Mouse (Mus musculus) liver, embryonic 12.5 days (tissue): ENCODE data around the gene Usp19. TPM values are rescaled to one million over a fixed set of nuclear protein-coding genes. Genes with fewer than 3 reads are reported as not detected.

Experiments used
- ATAC-seq: fragments of 200-750 bp; cut with Nextera tagmentation; 2 replicates; pipeline ENCODE4 v1.8.0; 2017; ENCODE audit warnings: moderate number of reproducible peaks, mild to moderate bottlenecking, moderate library complexity
- H3K27ac ChIP-seq: fragments of 300-500 bp; sonication (generic); 2 replicates; pipeline ENCODE4 v1.5.1; 2016; ENCODE audit warnings: mild to moderate bottlenecking
- H3K27me3 ChIP-seq: fragments of 300-500 bp; sonication (generic); replicated peaks from 2 replicates; pipeline ENCODE4 v1.6.1; 2016; ENCODE audit warnings: mild to moderate bottlenecking, moderate library complexity
- H3K36me3 ChIP-seq: fragments of 300-500 bp; sonication (generic); 2 replicates; pipeline ENCODE4 v1.6.1; 2016; ENCODE audit warnings: mild to moderate bottlenecking, moderate library complexity
- H3K4me1 ChIP-seq: fragments of 300-500 bp; sonication (generic); 2 replicates; pipeline ENCODE4 v1.6.1; 2016
- H3K4me2 ChIP-seq: fragments of 300-500 bp; sonication (generic); 2 replicates; pipeline ENCODE4 v1.6.1; 2016; ENCODE audit warnings: mild to moderate bottlenecking, moderate library complexity
- H3K4me3 ChIP-seq: fragments of 300-500 bp; sonication (generic); 2 replicates; pipeline ENCODE4 v1.5.1; 2016; ENCODE audit warnings: mild to moderate bottlenecking, moderate library complexity
- H3K9ac ChIP-seq: fragments of 300-500 bp; sonication (generic); 2 replicates; pipeline ENCODE4 v1.6.1; 2016; ENCODE audit warnings: mild to moderate bottlenecking, moderate library complexity
- H3K9me3 ChIP-seq: fragments of 300-500 bp; sonication (generic); replicated peaks from 2 replicates; pipeline ENCODE4 v1.6.1; 2016; ENCODE audit warnings: mild to moderate bottlenecking, moderate library complexity
- WGBS: fragments of 180-500 bp; shearing (Covaris S2); methylation state at CpG from one replicate; pipeline ENCODE4 v1.1.7; 2016; ENCODE audit not compliant: insufficient replicate concordance; 5-methylcytosine and 5-hydroxymethylcytosine counted together
- polyA plus RNA-seq: library from polyadenylated mRNA; unstranded; fragments of >200 nt; fragmentation: Nextera tagmentation; extraction: Ambion mirVana; gene quantifications from 2 replicates; pipeline ENCODE4 v1.2.1, GENCODE M21; 2016

Usp19 gene
- polyA plus RNA-seq = 48.0 and 52.1 TPM in 2 replicates

GRCm38 (mm10) chr9:108490559-108491285, at the start of gene Usp19:
Usp19 (plus strand) TSS chr9:108490602.
- Histone ChIP-seq H3K27me3 (no peaks in the 10 kb centered on the region), H3K4me1 (peaks cover 26% of the 10 kb centered on the region), H3K27ac (peak within 1 kb of the TSS; percentile 96), H3K9ac (peak within 1 kb of the TSS; percentile 94), H3K36me3 (peaks cover 69% of the 10 kb centered on the region), H3K4me2 (peak within 1 kb of the TSS; percentile 94), H3K9me3 (no peaks in the 10 kb centered on the region), H3K4me3 (peak within 1 kb of the TSS; percentile 95)
- peak; percentile 91 for ATAC-seq
- WGBS = under 1% methylated on average over 69 of the region's 69 CpGs

- no peak overlapping the region for H3K9ac ChIP-seq
- H3K9me3 ChIP-seq = no peaks in the 10 kb centered on the region
- H3K4me2 ChIP-seq = no peak overlapping the region
- peaks cover 15% of the 10 kb centered on the region; the same call in 1 of the 2 replicates for H3K27me3 ChIP-seq
- H3K4me1 ChIP-seq = no peaks in the 10 kb centered on the region
- 79% methylated on average over 11 of the region's 11 CpGs for WGBS
- H3K4me3 ChIP-seq = no peak overlapping the region
- no peaks in the 10 kb centered on the region for H3K36me3 ChIP-seq
- H3K27ac ChIP-seq = no peak overlapping the region
- ATAC-seq = no peak
These were observed 49.0 kb upstream of the Usp19 start for GRCm38 (mm10) chr9:108441236-108441919.

- 32% methylated on average over 9 of the region's 9 CpGs for WGBS
- no peak for ATAC-seq
- Histone ChIP-seq H3K27ac (no peak overlapping the region), H3K4me1 (peaks cover 9% of the 10 kb centered on the region), H3K4me2 (no peak overlapping the region), H3K4me3 (no peak overlapping the region), H3K36me3 (peaks cover 17% of the 10 kb centered on the region), H3K9ac (no peak overlapping the region), H3K27me3 (peaks cover 10% of the 10 kb centered on the region; the same call in 1 of the 2 replicates), H3K9me3 (no peaks in the 10 kb centered on the region)
These were observed 45.3 kb upstream of the Usp19 start for GRCm38 (mm10) chr9:108445125-108445524.

- peak overlapping the region; percentile 79 for H3K27ac ChIP-seq
- no peaks in the 10 kb centered on the region for H3K9me3 ChIP-seq
- ATAC-seq = no peak
- WGBS = 72% methylated on average over 4 of the region's 4 CpGs
- peak overlapping the region; percentile 50; the same call in 1 of the 2 replicates for H3K9ac ChIP-seq
- H3K27me3 ChIP-seq = peaks cover 7% of the 10 kb centered on the region; the same call in 1 of the 2 replicates
- H3K36me3 ChIP-seq = peaks cover 17% of the 10 kb centered on the region
- H3K4me2 ChIP-seq = peak overlapping the region; percentile 98
- H3K4me3 ChIP-seq = peak overlapping the region; percentile 68; the same call in 1 of the 2 replicates
- peaks cover 51% of the 10 kb centered on the region for H3K4me1 ChIP-seq
These were observed 40.5 kb upstream of the Usp19 start for GRCm38 (mm10) chr9:108449860-108450259.

- H3K4me1 ChIP-seq = peaks cover 54% of the 10 kb centered on the region
- no peaks in the 10 kb centered on the region for H3K9me3 ChIP-seq
- H3K4me2 ChIP-seq = peak overlapping the region; percentile 98
- H3K27me3 ChIP-seq = peaks cover 2% of the 10 kb centered on the region; the same call in 1 of the 2 replicates
- 65% methylated on average over 21 of the region's 21 CpGs for WGBS
- peak overlapping the region; percentile 50 for H3K9ac ChIP-seq
- peak overlapping the region; percentile 68 for H3K4me3 ChIP-seq
- peak; percentile 16; the same call in 1 of the 2 replicates for ATAC-seq
- peak overlapping the region; percentile 79 for H3K27ac ChIP-seq
- H3K36me3 ChIP-seq = peaks cover 17% of the 10 kb centered on the region
These were observed 39.9 kb upstream of the Usp19 start for GRCm38 (mm10) chr9:108450292-108451169.

GRCm38 (mm10) chr9:108451170-108451493, 39.3 kb upstream of the Usp19 start:
- Histone ChIP-seq H3K4me2 (peak overlapping the region; percentile 98), H3K9ac (peak overlapping the region; percentile 50), H3K4me3 (peak overlapping the region; percentile 68), H3K4me1 (peaks cover 60% of the 10 kb centered on the region), H3K36me3 (peaks cover 17% of the 10 kb centered on the region), H3K27ac (peak overlapping the region; percentile 79), H3K27me3 (no peaks in the 10 kb centered on the region), H3K9me3 (no peaks in the 10 kb centered on the region)
- ATAC-seq = peak; percentile 80
- WGBS = 45% methylated on average over 6 of the region's 6 CpGs

GRCm38 (mm10) chr9:108451519-108452160, 38.8 kb upstream of the Usp19 start:
- H3K9ac ChIP-seq = peak overlapping the region; percentile 73
- ATAC-seq = no peak
- peak overlapping the region; percentile 68 for H3K4me3 ChIP-seq
- H3K4me2 ChIP-seq = peak overlapping the region; percentile 98
- H3K9me3 ChIP-seq = no peaks in the 10 kb centered on the region
- peak overlapping the region; percentile 79 for H3K27ac ChIP-seq
- H3K4me1 ChIP-seq = peaks cover 65% of the 10 kb centered on the region
- H3K27me3 ChIP-seq = no peaks in the 10 kb centered on the region
- peaks cover 17% of the 10 kb centered on the region for H3K36me3 ChIP-seq
- whole genome bisulfite sequencing = 50% methylated on average over 6 of the region's 6 CpGs

- Histone ChIP-seq H3K4me3 (peak overlapping the region; percentile 68), H3K27ac (peak overlapping the region; percentile 79), H3K9me3 (no peaks in the 10 kb centered on the region), H3K27me3 (no peaks in the 10 kb centered on the region), H3K4me1 (peaks cover 67% of the 10 kb centered on the region), H3K9ac (peak overlapping the region; percentile 73), H3K4me2 (peak overlapping the region; percentile 98), H3K36me3 (peaks cover 17% of the 10 kb centered on the region)
- WGBS = under 1% methylated on average over 40 of the region's 40 CpGs
- ATAC-seq = peak; percentile 81
These were observed 38.0 kb upstream of the Usp19 start for GRCm38 (mm10) chr9:108452291-108452906.

GRCm38 (mm10) chr9:108452911-108453310, 37.5 kb upstream of the Usp19 start:
- peak overlapping the region; percentile 73 for H3K9ac ChIP-seq
- H3K9me3 ChIP-seq = no peaks in the 10 kb centered on the region
- H3K36me3 ChIP-seq = peaks cover 11% of the 10 kb centered on the region
- H3K4me3 ChIP-seq = peak overlapping the region; percentile 68
- ATAC-seq = 0 out of 2 replicates have a peak, but pooled peaks have one; percentile 6
- no peaks in the 10 kb centered on the region for H3K27me3 ChIP-seq
- WGBS = 53% methylated on average over 6 of the region's 6 CpGs
- peak overlapping the region; percentile 98 for H3K4me2 ChIP-seq
- 0 out of 2 replicates have a peak overlapping the region, but pooled peaks have one; percentile 15 for H3K27ac ChIP-seq
- H3K4me1 ChIP-seq = peaks cover 69% of the 10 kb centered on the region

- no peak for ATAC-seq
- no peaks in the 10 kb centered on the region for H3K27me3 ChIP-seq
- WGBS = 63% methylated on average over 4 of the region's 4 CpGs
- H3K4me1 ChIP-seq = peaks cover 72% of the 10 kb centered on the region
- H3K4me2 ChIP-seq = no peak overlapping the region
- H3K9me3 ChIP-seq = no peaks in the 10 kb centered on the region
- no peak overlapping the region for H3K27ac ChIP-seq
- H3K9ac ChIP-seq = no peak overlapping the region
- peaks cover 6% of the 10 kb centered on the region for H3K36me3 ChIP-seq
- no peak overlapping the region for H3K4me3 ChIP-seq
These were observed 36.9 kb upstream of the Usp19 start for GRCm38 (mm10) chr9:108453458-108453857.

- Histone ChIP-seq H3K27ac (no peak overlapping the region), H3K9ac (no peak overlapping the region)
These were observed 36.0 kb upstream of the Usp19 start for GRCm38 (mm10) chr9:108454429-108454828.

More at GRCm38 (mm10) chr9:108454429-108454828, 36.0 kb upstream of the Usp19 start:
- 61% methylated on average over 6 of the region's 6 CpGs for WGBS
- ATAC-seq = no peak
- no peaks in the 10 kb centered on the region for H3K36me3 ChIP-seq
- peaks cover 70% of the 10 kb centered on the region for H3K4me1 ChIP-seq
- no peaks in the 10 kb centered on the region for H3K27me3 ChIP-seq
- no peak overlapping the region for H3K4me2 ChIP-seq
- no peak overlapping the region for H3K4me3 ChIP-seq
- H3K9me3 ChIP-seq = no peaks in the 10 kb centered on the region
